Mouse (Mus musculus) liver, postnatal 0 days (tissue): ENCODE measurements around the gene Dmap1. TPM values are rescaled to one million over a fixed set of nuclear protein-coding genes. Genes with fewer than 3 reads are reported as not detected.

Experiments
- ATAC-seq: fragments of 200-750 bp; cut with Nextera tagmentation; 2 replicates; pipeline ENCODE4 v1.8.0; 2017; ENCODE audit warnings: mild to moderate bottlenecking, moderate library complexity
- DNase-seq: peaks from one replicate; pipeline ENCODE4 v3.0.0-alpha.2; 2016
- H3K27ac ChIP-seq: fragments of 300-500 bp; sonication (generic); 2 replicates; pipeline ENCODE4 v1.5.1; 2014; ENCODE audit warnings: antibody characterized with exemption, moderate library complexity, mild to moderate bottlenecking, low read depth
- H3K27me3 ChIP-seq: fragments of 300-500 bp; sonication (generic); 2 replicates; pipeline ENCODE4 v1.6.1; 2014; ENCODE audit warnings: low read length, control low read depth, mixed read lengths; ENCODE audit not compliant: insufficient read depth
- H3K36me3 ChIP-seq: fragments of 300-500 bp; sonication (generic); replicated peaks from 2 replicates; pipeline ENCODE4 v1.6.1; 2014; ENCODE audit warnings: mild to moderate bottlenecking, control low read depth, low read length, moderate library complexity, mixed read lengths; ENCODE audit not compliant: insufficient read depth
- H3K4me1 ChIP-seq: fragments of 300-500 bp; sonication (generic); 2 replicates; pipeline ENCODE4 v1.6.1; 2014; ENCODE audit warnings: antibody characterized with exemption, mild to moderate bottlenecking, control low read depth; ENCODE audit not compliant: insufficient read depth
- H3K4me2 ChIP-seq: fragments of 300-500 bp; sonication (generic); 2 replicates; pipeline ENCODE4 v1.6.1; 2014; ENCODE audit warnings: low read depth, mild to moderate bottlenecking, low read length, moderate library complexity, mixed read lengths
- H3K4me3 ChIP-seq: fragments of 300-500 bp; sonication (generic); 2 replicates; pipeline ENCODE4 v1.5.1; 2014; ENCODE audit warnings: low read depth, low read length
- H3K9ac ChIP-seq: fragments of 300-500 bp; sonication (generic); replicated peaks from 2 replicates; pipeline ENCODE4 v1.6.1; 2014; ENCODE audit warnings: mild to moderate bottlenecking, moderate library complexity
- H3K9me3 ChIP-seq: fragments of 300-500 bp; sonication (generic); 2 replicates; pipeline ENCODE4 v1.6.1; 2016; ENCODE audit warnings: mild to moderate bottlenecking, control low read depth, low read length, mixed read lengths
- CTCF ChIP-seq: sonication (generic); IDR thresholded peaks from 2 replicates; pipeline ENCODE4 v1.5.1; 2016; ENCODE audit warnings: antibody characterized with exemption, low read depth
- EP300 ChIP-seq: IDR thresholded peaks from 2 replicates; pipeline ENCODE4 v1.6.1; 2016; ENCODE audit warnings: antibody characterized with exemption, low read depth, mild to moderate bottlenecking
- WGBS: fragments of 180-500 bp; shearing (Covaris S2); extraction: QIAGEN DNeasy Blood & Tissue Kit; methylation state at CpG from one replicate; pipeline ENCODE4 v1.1.7; 2014; ENCODE audit not compliant: insufficient replicate concordance; 5-methylcytosine and 5-hydroxymethylcytosine counted together
- polyA plus RNA-seq: library from polyadenylated mRNA; unstranded; fragments of >200 nt; fragmentation: Nextera tagmentation; extraction: Ambion mirVana; gene quantifications from 2 replicates; pipeline ENCODE4 v1.2.1, GENCODE M21; 2015

Gene Dmap1
- polyA plus RNA-seq, 1 experiment from 2014 or later, result 14.6 TPM

DNA sequence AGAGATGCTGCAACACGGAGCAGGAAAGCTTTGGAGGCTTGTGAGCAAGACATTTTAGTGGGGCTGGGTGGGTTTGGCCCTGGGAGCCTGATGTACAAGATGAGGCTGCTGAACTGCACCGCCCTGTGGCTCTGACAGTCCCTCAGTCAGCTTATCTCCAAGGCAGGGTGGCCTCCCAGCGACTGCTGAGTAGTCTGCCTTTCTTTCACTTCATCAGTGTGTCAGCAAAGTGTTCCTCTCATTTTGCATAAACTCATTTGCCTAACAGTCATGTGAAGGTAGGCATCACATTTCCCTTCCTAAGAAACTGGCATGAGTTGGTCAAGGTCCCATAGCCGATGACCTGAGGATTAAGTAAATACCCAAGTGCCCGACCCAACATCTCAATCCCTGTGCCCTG lies 29.3 kb downstream of the Dmap1 start:
- Histone ChIP-seq H3K27ac (no peak overlapping the region), H3K9me3 (no peaks in the 10 kb centered on the region), H3K4me1 (no peaks in the 10 kb centered on the region), H3K4me2 (no peak overlapping the region), H3K4me3 (no peak overlapping the region), H3K27me3 (no peaks in the 10 kb centered on the region), H3K36me3 (peaks cover 2% of the 10 kb centered on the region; the same call in 1 of the 2 replicates), H3K9ac (no peak overlapping the region)
- 55% methylated on average over 5 of the region's 5 CpGs for WGBS
- no peak for TF ChIP-seq EP300
- no peak for TF ChIP-seq CTCF
- ATAC-seq (no peak), DNase-seq (no peak)

DNA sequence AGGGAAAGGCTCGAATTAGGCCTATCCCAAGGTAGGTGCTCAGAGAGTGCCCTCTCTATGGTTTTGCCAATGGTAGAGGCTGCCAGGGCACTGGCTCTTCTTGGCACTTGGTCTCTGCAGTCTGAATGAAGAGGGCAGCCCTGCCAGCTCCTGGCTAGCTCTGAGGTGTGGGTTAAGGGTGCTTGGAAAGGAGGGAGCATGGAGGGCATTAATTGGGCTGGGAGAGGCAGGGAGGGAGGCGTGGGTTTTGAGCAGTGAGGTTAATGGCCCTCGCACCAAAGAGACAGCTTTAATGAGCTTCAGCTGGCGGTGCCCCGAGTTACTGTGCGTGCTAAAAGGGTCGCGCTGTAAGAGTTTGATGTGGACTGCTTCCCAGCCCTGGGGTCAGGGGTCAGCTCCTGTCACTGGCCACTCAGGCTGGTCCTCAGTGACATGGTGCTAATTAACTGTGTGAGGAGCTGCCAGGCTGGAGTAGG lies 30.4 kb downstream of the Dmap1 start:
- DNase-seq (no peak), ATAC-seq (no peak)
- no peak overlapping the region for H3K4me3 ChIP-seq
- no peaks in the 10 kb centered on the region for H3K9me3 ChIP-seq
- H3K27ac ChIP-seq, result no peak overlapping the region
- H3K4me2 ChIP-seq, result no peak overlapping the region
- H3K9ac ChIP-seq, result no peak overlapping the region
- 73% methylated on average over 8 of the region's 8 CpGs for WGBS
- no peaks in the 10 kb centered on the region for H3K27me3 ChIP-seq
- peaks cover 2% of the 10 kb centered on the region; the same call in 1 of the 2 replicates for H3K36me3 ChIP-seq
- no peaks in the 10 kb centered on the region for H3K4me1 ChIP-seq
- TF ChIP-seq CTCF (no peak), EP300 (no peak)

GRCm38 (mm10) chr4:117646926-117647755 lies 34.9 kb downstream of the Dmap1 start:
- Histone ChIP-seq H3K27me3 (no peaks in the 10 kb centered on the region), H3K9me3 (no peaks in the 10 kb centered on the region), H3K27ac (no peak overlapping the region), H3K4me2 (no peak overlapping the region), H3K4me1 (no peaks in the 10 kb centered on the region), H3K9ac (no peak overlapping the region), H3K36me3 (no peaks in the 10 kb centered on the region; the same call in 1 of the 2 replicates), H3K4me3 (no peak overlapping the region)
- no peak for ATAC-seq
- WGBS, result 77% methylated on average over 23 of the region's 23 CpGs
- no peak for TF ChIP-seq EP300
- TF ChIP-seq CTCF, result no peak
- DNase-seq, result no peak

- Histone ChIP-seq H3K9me3 (no peaks in the 10 kb centered on the region), H3K27ac (no peak overlapping the region)
- no peak for ATAC-seq
Measured at GRCm38 (mm10) chr4:117646496-117646895, 35.6 kb downstream of the Dmap1 start.

GRCm38 (mm10) chr4:117645859-117646258 lies 36.2 kb downstream of the Dmap1 start:
- Histone ChIP-seq H3K4me3 (no peak overlapping the region), H3K27ac (no peak overlapping the region), H3K9me3 (no peaks in the 10 kb centered on the region), H3K4me1 (no peaks in the 10 kb centered on the region), H3K4me2 (no peak overlapping the region), H3K36me3 (peaks cover 4% of the 10 kb centered on the region; the same call in 1 of the 2 replicates), H3K27me3 (no peaks in the 10 kb centered on the region), H3K9ac (no peak overlapping the region)
- ATAC-seq (no peak), DNase-seq (no peak)
- no peak for TF ChIP-seq EP300
- no peak for TF ChIP-seq CTCF
- 70% methylated on average over 2 of the region's 2 CpGs for WGBS

More at GRCm38 (mm10) chr4:117646496-117646895, 35.6 kb downstream of the Dmap1 start:
- Histone ChIP-seq H3K4me3 (no peak overlapping the region), H3K4me1 (no peaks in the 10 kb centered on the region), H3K36me3 (no peaks in the 10 kb centered on the region; the same call in 1 of the 2 replicates), H3K9ac (no peak overlapping the region), H3K4me2 (no peak overlapping the region), H3K27me3 (no peaks in the 10 kb centered on the region)
- WGBS, result 75% methylated on average over 8 of the region's 8 CpGs
- no peak for DNase-seq
- TF ChIP-seq EP300 (no peak), CTCF (no peak)

DNA sequence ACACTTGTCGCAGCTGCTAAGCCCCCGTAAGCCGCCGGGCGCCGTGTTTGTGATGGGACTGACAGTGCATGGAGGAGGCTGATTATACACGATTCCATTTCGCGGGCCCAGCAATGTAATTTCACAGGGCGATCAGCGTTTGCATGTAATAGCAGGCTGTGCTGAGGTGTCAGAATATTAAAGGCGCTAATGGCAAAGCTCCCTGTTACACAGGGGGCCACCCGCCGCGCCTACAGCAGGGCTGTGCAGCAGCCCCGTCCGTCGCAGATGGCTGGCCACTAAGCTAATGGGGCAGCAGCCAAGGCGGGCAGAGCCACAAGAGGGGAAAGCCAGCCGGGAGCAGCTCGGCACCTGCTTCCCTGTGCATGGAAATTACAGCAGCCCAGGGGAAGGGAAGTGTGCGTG lies 37.0 kb downstream of the Dmap1 start:
- no peak for ATAC-seq
- H3K4me1 ChIP-seq, result no peaks in the 10 kb centered on the region
- 80% methylated on average over 22 of the region's 22 CpGs for WGBS

More for the DNA sequence above, 37.0 kb downstream of the Dmap1 start:
- Histone ChIP-seq H3K36me3 (peaks cover 4% of the 10 kb centered on the region; the same call in 1 of the 2 replicates), H3K4me3 (no peak overlapping the region), H3K9me3 (no peaks in the 10 kb centered on the region), H3K27me3 (no peaks in the 10 kb centered on the region), H3K27ac (no peak overlapping the region), H3K9ac (no peak overlapping the region), H3K4me2 (no peak overlapping the region)
- DNase-seq, result no peak
- TF ChIP-seq EP300 (no peak), CTCF (no peak)
